Mouse (Mus musculus): ENCODE measurements around the gene Gm2974. TPM values are rescaled to one million over a fixed set of nuclear protein-coding genes. Genes with fewer than 3 reads are reported as not detected.
"Not testable (repeated sequence)": the region's sequence is repeated elsewhere in the genome, so short reads cannot be mapped to it uniquely, and the experiment has no call there.

The Gm2974 gene
- polyA plus RNA-seq (2014; fragmentation: Nextera tagmentation; extraction: Ambion mirVana) = 0.21 and 0.35 TPM in 2 replicates

DNA sequence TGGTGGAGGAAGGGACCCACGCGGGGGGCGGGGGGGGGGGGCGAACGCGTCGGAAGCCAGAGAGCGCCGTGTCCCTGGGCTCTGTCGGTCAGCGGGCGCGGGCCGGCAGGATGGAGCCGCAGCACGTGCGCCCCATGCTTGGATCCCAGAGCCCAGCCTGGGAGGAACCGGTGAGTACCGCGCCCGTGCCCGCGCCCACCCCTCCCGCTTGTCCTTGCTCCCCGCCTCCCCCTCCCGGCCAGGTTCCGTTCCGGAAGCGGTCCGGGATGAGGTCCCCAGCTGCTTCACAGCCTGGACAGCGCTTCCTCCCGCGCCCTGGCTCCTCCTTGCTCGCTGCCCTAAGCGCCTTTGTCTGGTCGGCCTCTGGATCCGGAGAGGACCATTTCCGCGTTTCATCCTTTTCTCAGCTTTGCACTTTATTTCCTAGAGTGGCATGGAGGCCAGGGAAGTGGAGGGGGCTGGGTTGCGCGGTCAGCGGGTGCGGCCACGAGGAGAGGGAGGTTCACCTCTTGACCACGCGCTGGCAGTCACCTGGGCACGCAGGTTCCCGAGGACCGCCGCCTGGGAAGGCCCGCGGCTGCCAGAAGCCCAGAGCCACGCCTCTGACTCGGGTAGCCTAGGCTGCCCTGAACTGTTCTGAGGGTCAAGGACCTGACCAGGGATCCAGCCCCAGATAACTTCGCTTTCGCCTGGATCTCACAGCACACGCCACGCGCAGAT, at the start of gene Gm2974:
TSS of gene Gm2974 (plus strand) at position 86 of the 720 bp plus-strand sequence.
- not testable (repeated sequence) for ATAC-seq (ENCODE audit: insufficient number of reproducible peaks, insufficient read depth, low FRiP score, low read depth); H3K36me3 ChIP-seq (ENCODE audit: control insufficient read depth, insufficient read depth, low read length); H3K27me3 ChIP-seq (ENCODE audit: control insufficient read depth, insufficient read depth, low read length); H3K27ac ChIP-seq (ENCODE audit: low read length); H3K9me3 ChIP-seq (ENCODE audit: control insufficient read depth, low read depth, low read length); H3K9ac ChIP-seq (replicated peaks; ENCODE audit: low read depth, low read length); H3K4me1 ChIP-seq (ENCODE audit: control insufficient read depth, insufficient read depth, low read length)
- 11% methylated on average over 28 of the region's 59 CpGs for WGBS
- H3K4me2 ChIP-seq (replicated peaks; ENCODE audit: low read depth, low read length) = peak within 1 kb of the TSS; percentile 37
- H3K4me3 ChIP-seq (ENCODE audit: low read depth, low read length) = peak within 1 kb of the TSS; percentile 16

DNA sequence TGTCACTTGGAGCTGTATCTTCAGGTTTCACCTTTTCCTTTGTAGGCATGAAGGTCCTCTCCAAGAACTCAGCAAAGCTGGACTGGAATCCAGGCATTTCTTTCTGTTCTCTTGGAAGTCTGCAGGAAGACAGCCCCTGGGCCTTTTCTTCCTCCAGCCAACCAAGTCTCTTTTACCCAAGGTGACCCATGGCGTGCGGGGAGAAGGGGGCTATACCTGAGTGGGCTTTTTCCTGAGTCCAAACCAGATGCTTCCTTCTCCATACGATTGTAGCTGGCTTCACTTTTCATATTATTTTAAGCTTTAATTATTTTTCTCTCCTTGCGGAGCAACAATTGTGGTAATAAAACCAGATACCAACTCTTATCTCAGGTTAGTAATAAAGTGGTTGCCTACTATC, 40.7 kb upstream of the Gm2974 start:
- not testable (repeated sequence) for H3K36me3 ChIP-seq (ENCODE audit: control insufficient read depth, insufficient read depth, low read length); H3K27ac ChIP-seq (ENCODE audit: low read length); H3K4me3 ChIP-seq (ENCODE audit: low read depth, low read length); ATAC-seq (ENCODE audit: insufficient number of reproducible peaks, insufficient read depth, low FRiP score, low read depth); H3K9ac ChIP-seq (replicated peaks; ENCODE audit: low read depth, low read length); H3K4me1 ChIP-seq (ENCODE audit: control insufficient read depth, insufficient read depth, low read length); H3K4me2 ChIP-seq (replicated peaks; ENCODE audit: low read depth, low read length); H3K27me3 ChIP-seq (ENCODE audit: control insufficient read depth, insufficient read depth, low read length); H3K9me3 ChIP-seq (ENCODE audit: control insufficient read depth, low read depth, low read length)
- whole genome bisulfite sequencing = 98% methylated on average over 4 of the region's 4 CpGs

DNA sequence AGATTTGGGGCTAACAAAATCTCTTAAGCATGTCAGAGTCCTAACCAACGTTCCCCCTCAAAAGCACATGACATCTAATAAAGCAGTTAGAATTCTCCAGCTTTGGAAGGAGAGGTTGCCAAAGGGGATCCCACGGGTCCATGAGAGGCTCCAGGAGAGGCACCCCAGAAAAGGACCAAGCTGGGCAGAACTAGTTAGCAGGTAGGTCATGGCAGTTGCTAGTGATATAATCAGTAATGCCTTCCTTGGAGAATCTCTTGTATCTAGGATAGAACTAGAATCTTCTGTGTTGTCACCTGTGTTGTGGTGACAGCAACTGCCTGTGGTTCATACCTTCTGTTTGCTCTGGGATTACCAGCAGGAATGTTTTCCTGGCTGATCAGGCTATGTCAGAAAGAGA, 17.6 kb upstream of the Gm2974 start, which contains the start of gene Gm3127:
TSS of gene Gm3127 (plus strand) at position 301 of the 400 bp plus-strand sequence.
- not testable (repeated sequence) for H3K4me1 ChIP-seq (ENCODE audit: control insufficient read depth, insufficient read depth, low read length); H3K4me2 ChIP-seq (replicated peaks; ENCODE audit: low read depth, low read length); H3K9ac ChIP-seq (replicated peaks; ENCODE audit: low read depth, low read length); H3K27me3 ChIP-seq (ENCODE audit: control insufficient read depth, insufficient read depth, low read length); H3K27ac ChIP-seq (ENCODE audit: low read length); H3K4me3 ChIP-seq (ENCODE audit: low read depth, low read length); H3K9me3 ChIP-seq (ENCODE audit: control insufficient read depth, low read depth, low read length); ATAC-seq (ENCODE audit: insufficient number of reproducible peaks, insufficient read depth, low FRiP score, low read depth); H3K36me3 ChIP-seq (ENCODE audit: control insufficient read depth, insufficient read depth, low read length)
- whole genome bisulfite sequencing = no CpG with 5 or more reads among the region's 2 CpGs

DNA sequence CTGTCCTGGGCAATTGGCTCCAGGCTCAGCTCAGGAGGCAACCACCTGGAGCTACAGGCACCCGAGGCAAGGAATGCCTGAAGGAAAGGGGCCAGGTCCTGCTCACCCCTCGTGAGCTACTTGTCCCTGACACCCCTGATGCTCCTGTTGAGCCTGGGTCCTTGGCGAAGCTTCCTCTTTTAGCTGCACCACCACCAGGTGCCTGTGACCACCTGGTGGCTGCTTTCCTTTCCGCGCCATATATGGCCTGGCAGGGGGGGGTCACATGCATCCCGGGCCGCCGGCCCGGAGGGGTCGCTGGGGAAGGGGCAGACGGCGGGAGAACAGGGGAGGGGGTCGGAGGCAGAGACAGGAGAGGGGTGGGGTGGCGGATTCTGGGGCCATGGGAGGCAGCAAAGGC, 346 bp upstream of the Gm2974 start:
- not testable (repeated sequence) for H3K9ac ChIP-seq (replicated peaks; ENCODE audit: low read depth, low read length); H3K27ac ChIP-seq (ENCODE audit: low read length); H3K36me3 ChIP-seq (ENCODE audit: control insufficient read depth, insufficient read depth, low read length); ATAC-seq (ENCODE audit: insufficient number of reproducible peaks, insufficient read depth, low FRiP score, low read depth); H3K27me3 ChIP-seq (ENCODE audit: control insufficient read depth, insufficient read depth, low read length); H3K9me3 ChIP-seq (ENCODE audit: control insufficient read depth, low read depth, low read length); H3K4me1 ChIP-seq (ENCODE audit: control insufficient read depth, insufficient read depth, low read length)
- WGBS = 5% methylated on average over 13 of the region's 14 CpGs
- peak overlapping the region; percentile 16 for H3K4me3 ChIP-seq (ENCODE audit: low read depth, low read length)
- peak overlapping the region; percentile 37 for H3K4me2 ChIP-seq (replicated peaks; ENCODE audit: low read depth, low read length)

DNA sequence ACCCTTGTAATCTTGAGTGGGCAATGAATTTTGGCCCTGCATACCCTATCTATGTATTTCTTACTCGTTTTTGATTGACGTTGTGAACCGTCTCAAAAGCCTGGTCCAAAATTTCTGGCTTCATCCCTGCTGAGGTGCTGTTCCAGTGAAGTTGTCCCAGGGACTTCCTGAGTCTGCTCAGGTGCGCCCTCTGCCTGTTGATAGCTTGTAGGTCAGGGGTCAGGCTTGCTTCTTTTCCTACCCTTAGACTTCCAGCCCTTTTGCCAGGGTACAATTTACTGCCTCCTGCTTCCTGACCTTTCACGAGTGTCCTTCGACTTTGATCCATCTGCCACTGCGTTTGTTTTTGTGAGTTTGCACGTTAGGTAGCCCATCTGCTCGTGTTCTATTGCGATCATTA, 999 bp downstream of the Gm2974 start:
- H3K4me1 ChIP-seq (ENCODE audit: control insufficient read depth, insufficient read depth, low read length); H3K9me3 ChIP-seq (ENCODE audit: control insufficient read depth, low read depth, low read length); H3K4me3 ChIP-seq (ENCODE audit: low read depth, low read length); H3K36me3 ChIP-seq (ENCODE audit: control insufficient read depth, insufficient read depth, low read length); H3K27ac ChIP-seq (ENCODE audit: low read length); H3K4me2 ChIP-seq (replicated peaks; ENCODE audit: low read depth, low read length); ATAC-seq (ENCODE audit: insufficient number of reproducible peaks, insufficient read depth, low FRiP score, low read depth); H3K27me3 ChIP-seq (ENCODE audit: control insufficient read depth, insufficient read depth, low read length); H3K9ac ChIP-seq (replicated peaks; ENCODE audit: low read depth, low read length): not testable (repeated sequence)
- WGBS = 43% methylated on average over 4 of the region's 10 CpGs

DNA sequence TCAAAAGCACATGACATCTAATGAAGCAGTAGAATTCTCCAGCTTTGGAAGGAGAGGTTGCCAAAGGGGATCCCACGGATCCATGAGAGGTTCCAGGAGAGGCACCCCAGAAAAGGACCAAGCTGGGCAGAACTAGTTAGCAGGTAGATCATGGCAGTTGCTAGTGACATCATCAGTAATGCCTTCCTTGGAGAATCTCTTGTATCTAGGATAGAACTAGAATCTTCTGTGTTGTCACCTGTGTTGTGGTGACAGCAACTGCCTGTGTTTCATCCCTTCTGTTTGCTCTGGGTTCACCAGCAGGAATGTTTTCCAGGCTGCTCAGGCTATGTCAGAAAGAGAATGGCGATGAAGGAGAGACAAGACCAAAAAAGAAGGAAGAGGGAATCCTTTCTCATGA, 67.0 kb downstream of the Gm2974 start, which contains the start of gene Gm3138:
TSS of gene Gm3138 (plus strand) at position 301 of the 400 bp plus-strand sequence.
- not testable (repeated sequence) for H3K4me2 ChIP-seq (replicated peaks; ENCODE audit: low read depth, low read length); H3K27ac ChIP-seq (ENCODE audit: low read length); H3K4me3 ChIP-seq (ENCODE audit: low read depth, low read length); H3K36me3 ChIP-seq (ENCODE audit: control insufficient read depth, insufficient read depth, low read length); ATAC-seq (ENCODE audit: insufficient number of reproducible peaks, insufficient read depth, low FRiP score, low read depth); H3K9ac ChIP-seq (replicated peaks; ENCODE audit: low read depth, low read length); H3K9me3 ChIP-seq (ENCODE audit: control insufficient read depth, low read depth, low read length); H3K27me3 ChIP-seq (ENCODE audit: control insufficient read depth, insufficient read depth, low read length); H3K4me1 ChIP-seq (ENCODE audit: control insufficient read depth, insufficient read depth, low read length)
- WGBS = no CpG with 5 or more reads among the region's 2 CpGs

Other genes with a start within 250 kb of the Gm2974 start
- not detected in 2 replicates for gene Gm3095, start 219.0 kb upstream of the Gm2974 start, polyA plus RNA-seq (2014; fragmentation: Nextera tagmentation; extraction: Ambion mirVana)
- gene Gm3099, start 184.2 kb upstream of the Gm2974 start, polyA plus RNA-seq (2014; fragmentation: Nextera tagmentation; extraction: Ambion mirVana) = not detected in 2 replicates
- 0.48 TPM in 2 replicates for gene Gm5796, start 158.6 kb upstream of the Gm2974 start, polyA plus RNA-seq (2014; fragmentation: Nextera tagmentation; extraction: Ambion mirVana)
- gene Gm3115, start 98.5 kb upstream of the Gm2974 start, polyA plus RNA-seq (2014; fragmentation: Nextera tagmentation; extraction: Ambion mirVana) = not detected in 2 replicates
- gene Gm8108, start 72.0 kb upstream of the Gm2974 start, polyA plus RNA-seq (2014; fragmentation: Nextera tagmentation; extraction: Ambion mirVana) = 0.45 and 1.4 TPM in 2 replicates
- gene Gm3127, start 17.5 kb upstream of the Gm2974 start, polyA plus RNA-seq (2014; fragmentation: Nextera tagmentation; extraction: Ambion mirVana) = not detected in 2 replicates
- gene Gm3138, start 67.1 kb downstream of the Gm2974 start, polyA plus RNA-seq (2014; fragmentation: Nextera tagmentation; extraction: Ambion mirVana) = not detected in 2 replicates
- not detected in 2 replicates for gene Gm3149, start 134.7 kb downstream of the Gm2974 start, polyA plus RNA-seq (2014; fragmentation: Nextera tagmentation; extraction: Ambion mirVana)
- gene 2610042L04Rik, start 152.2 kb downstream of the Gm2974 start, polyA plus RNA-seq (2014; fragmentation: Nextera tagmentation; extraction: Ambion mirVana) = 0.18 and 0.35 TPM in 2 replicates
- gene Gm3159, start 214.9 kb downstream of the Gm2974 start, polyA plus RNA-seq (2014; fragmentation: Nextera tagmentation; extraction: Ambion mirVana) = not detected in 2 replicates
- 0.22 and 0.30 TPM in 2 replicates for gene Gm3164, start 232.9 kb downstream of the Gm2974 start, polyA plus RNA-seq (2014; fragmentation: Nextera tagmentation; extraction: Ambion mirVana)
- not detected in 2 replicates for gene Gm3173, start 248.4 kb downstream of the Gm2974 start, polyA plus RNA-seq (2014; fragmentation: Nextera tagmentation; extraction: Ambion mirVana)